Mouse (Mus musculus): Measurements from ENCODE around the gene Parm1.
A peak's percentile ranks its signal among the peaks of the same experiment; 100 is the strongest.

Parm1 gene

GRCm38 (mm10) chr5:91517480-91518301 is at the start of gene Parm1:
Parm1 (plus strand) TSS chr5:91517615.
- DNase-seq: peak; percentile 86

- no peak for DNase-seq
Measured at GRCm38 (mm10) chr5:91475241-91475640, 42.2 kb upstream of the Parm1 start.

- no peak for DNase-seq
Measured at GRCm38 (mm10) chr5:91476863-91477262, 40.6 kb upstream of the Parm1 start.

GRCm38 (mm10) chr5:91478673-91479072 is 38.7 kb upstream of the Parm1 start:
- DNase-seq: no peak

GRCm38 (mm10) chr5:91480129-91480528 is 37.3 kb upstream of the Parm1 start:
- no peak for DNase-seq

- no peak for DNase-seq
Measured at GRCm38 (mm10) chr5:91484324-91484723, 33.1 kb upstream of the Parm1 start.

GRCm38 (mm10) chr5:91494456-91494855 is 23.0 kb upstream of the Parm1 start:
- DNase-seq: no peak

- no peak for DNase-seq
Measured at GRCm38 (mm10) chr5:91501361-91501760, 16.1 kb upstream of the Parm1 start.

- DNase-seq: no peak
Measured at GRCm38 (mm10) chr5:91502366-91502765, 15.0 kb upstream of the Parm1 start.

- no peak for DNase-seq
Measured at GRCm38 (mm10) chr5:91504320-91504922, 13.0 kb upstream of the Parm1 start.

GRCm38 (mm10) chr5:91517077-91517476 is 338 bp upstream of the Parm1 start:
- no peak for DNase-seq

- DNase-seq: no peak
Measured at GRCm38 (mm10) chr5:91518302-91518790, 931 bp downstream of the Parm1 start.

GRCm38 (mm10) chr5:91518946-91519345 is 1.5 kb downstream of the Parm1 start:
- DNase-seq: peak; percentile 7

- DNase-seq: peak; percentile 18
Measured at GRCm38 (mm10) chr5:91519521-91519920, 2.1 kb downstream of the Parm1 start.

GRCm38 (mm10) chr5:91532748-91533496 is 15.5 kb downstream of the Parm1 start:
- no peak for DNase-seq

GRCm38 (mm10) chr5:91559071-91559610 is 41.7 kb downstream of the Parm1 start:
- DNase-seq: no peak

GRCm38 (mm10) chr5:91559711-91560110 is 42.3 kb downstream of the Parm1 start:
- no peak for DNase-seq

- no peak for DNase-seq
Measured at GRCm38 (mm10) chr5:91561394-91561793, 44.0 kb downstream of the Parm1 start.

- no peak for DNase-seq
Measured at GRCm38 (mm10) chr5:91562486-91562885, 45.1 kb downstream of the Parm1 start.

GRCm38 (mm10) chr5:91564054-91564453 is 46.6 kb downstream of the Parm1 start:
- no peak for DNase-seq

- DNase-seq: no peak
Measured at GRCm38 (mm10) chr5:91565458-91565857, 48.0 kb downstream of the Parm1 start.

- DNase-seq: no peak
Measured at GRCm38 (mm10) chr5:91566591-91566990, 49.2 kb downstream of the Parm1 start.

GRCm38 (mm10) chr5:91574211-91574610 is 56.8 kb downstream of the Parm1 start:
- DNase-seq: no peak
